Mouse (Mus musculus): ENCODE results near the gene Gpsm3. TPM values are rescaled to one million over a fixed set of nuclear protein-coding genes. Genes with fewer than 3 reads are reported as not detected.
A peak's percentile ranks its signal among the peaks of the same experiment; 100 is the strongest.

The Gpsm3 gene
- polyA plus RNA-seq, 1 experiment, result 4.2 TPM

- Histone ChIP-seq H3K4me1 (ENCODE audit: control insufficient read depth, insufficient read depth, low read length) (peaks cover 11% of the 10 kb centered on the region), H3K9ac (ENCODE audit: low read depth, poor library complexity, severe bottlenecking) (peak overlapping the region; percentile 80), H3K9me3 (replicated peaks; ENCODE audit: control insufficient read depth, insufficient read depth, low read length, poor library complexity, severe bottlenecking) (no peaks in the 10 kb centered on the region), H3K27me3 (ENCODE audit: control insufficient read depth, insufficient read depth, low read length, poor library complexity, severe bottlenecking) (no peaks in the 10 kb centered on the region), H3K4me3 (ENCODE audit: low read depth, low read length) (peak overlapping the region; percentile 97), H3K27ac (ENCODE audit: insufficient read depth, low read length) (no peak overlapping the region), H3K36me3 (ENCODE audit: control insufficient read depth, insufficient read depth, low read length, poor library complexity, severe bottlenecking) (no peaks in the 10 kb centered on the region)
- TF ChIP-seq CTCF (IDR thresholded peaks at IDR 0.05; ENCODE audit: low read depth, low read length) (no peak), EP300 (IDR thresholded peaks at IDR 0.05; ENCODE audit: insufficient read depth, low read depth, low read length) (no peak), POLR2A (IDR thresholded peaks at IDR 0.05; ENCODE audit: insufficient read depth, low read length) (peak; percentile 83)
Observed at GRCm38 (mm10) chr17:34587423-34587811, 2.2 kb upstream of the Gpsm3 start.

DNA sequence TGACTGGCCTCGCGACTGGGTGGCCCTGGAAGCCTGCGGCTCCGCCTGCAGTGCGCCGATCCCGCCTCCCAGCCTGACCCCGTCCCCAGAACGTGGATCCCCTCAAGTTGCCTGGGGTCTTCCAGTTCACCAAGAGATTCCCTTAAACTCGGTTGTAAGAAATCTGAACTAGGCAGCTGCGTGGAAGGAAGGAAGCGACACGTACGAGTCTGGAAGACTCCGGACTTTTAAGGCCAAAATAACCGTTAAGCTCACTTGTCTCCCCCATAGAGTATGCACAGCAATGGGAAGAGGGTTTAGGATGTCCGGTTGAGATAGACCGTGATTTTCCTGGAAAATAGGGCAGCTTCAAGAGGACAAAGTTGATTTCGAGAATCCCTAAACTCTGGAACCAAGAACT is 1.8 kb upstream of the Gpsm3 start:
- Histone ChIP-seq H3K27me3 (ENCODE audit: control insufficient read depth, insufficient read depth, low read length, poor library complexity, severe bottlenecking) (no peaks in the 10 kb centered on the region), H3K9me3 (replicated peaks; ENCODE audit: control insufficient read depth, insufficient read depth, low read length, poor library complexity, severe bottlenecking) (no peaks in the 10 kb centered on the region), H3K36me3 (ENCODE audit: control insufficient read depth, insufficient read depth, low read length, poor library complexity, severe bottlenecking) (no peaks in the 10 kb centered on the region), H3K4me1 (ENCODE audit: control insufficient read depth, insufficient read depth, low read length) (peaks cover 11% of the 10 kb centered on the region), H3K9ac (ENCODE audit: low read depth, poor library complexity, severe bottlenecking) (peak overlapping the region; percentile 80), H3K27ac (ENCODE audit: insufficient read depth, low read length) (no peak overlapping the region), H3K4me3 (ENCODE audit: low read depth, low read length) (peak overlapping the region; percentile 97)
- TF ChIP-seq POLR2A (IDR thresholded peaks at IDR 0.05; ENCODE audit: insufficient read depth, low read length), result no peak
- TF ChIP-seq CTCF (IDR thresholded peaks at IDR 0.05; ENCODE audit: low read depth, low read length), result no peak
- no peak for TF ChIP-seq EP300 (IDR thresholded peaks at IDR 0.05; ENCODE audit: insufficient read depth, low read depth, low read length)

DNA sequence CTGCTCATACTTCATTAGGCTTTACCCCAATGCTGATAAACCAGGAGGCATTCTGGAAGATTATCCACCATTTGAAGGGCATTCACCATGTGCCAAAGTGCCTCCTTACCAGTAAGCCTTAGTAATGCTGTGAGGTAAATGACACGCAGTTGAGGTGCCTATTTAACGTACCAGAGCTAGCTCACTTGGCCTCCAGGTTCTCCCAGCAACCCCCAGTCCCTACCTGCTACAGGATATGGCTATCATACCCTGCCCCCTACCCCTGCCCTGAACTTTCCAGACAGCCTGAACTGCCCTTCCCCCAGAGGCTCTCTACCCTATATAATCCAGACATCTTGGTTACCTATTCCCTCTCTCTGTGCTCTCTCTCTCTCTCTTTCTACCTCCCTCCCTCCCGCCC is 839 bp upstream of the Gpsm3 start:
- no peak overlapping the region for H3K27ac ChIP-seq (ENCODE audit: insufficient read depth, low read length)
- TF ChIP-seq POLR2A (IDR thresholded peaks at IDR 0.05; ENCODE audit: insufficient read depth, low read length) (no peak), CTCF (IDR thresholded peaks at IDR 0.05; ENCODE audit: low read depth, low read length) (no peak)
- no peaks in the 10 kb centered on the region for H3K9me3 ChIP-seq (replicated peaks; ENCODE audit: control insufficient read depth, insufficient read depth, low read length, poor library complexity, severe bottlenecking)
- no peaks in the 10 kb centered on the region for H3K36me3 ChIP-seq (ENCODE audit: control insufficient read depth, insufficient read depth, low read length, poor library complexity, severe bottlenecking)
- H3K4me3 ChIP-seq (ENCODE audit: low read depth, low read length), result no peak overlapping the region
- H3K9ac ChIP-seq (ENCODE audit: low read depth, poor library complexity, severe bottlenecking), result peak overlapping the region; percentile 43
- no peaks in the 10 kb centered on the region for H3K27me3 ChIP-seq (ENCODE audit: control insufficient read depth, insufficient read depth, low read length, poor library complexity, severe bottlenecking)
- H3K4me1 ChIP-seq (ENCODE audit: control insufficient read depth, insufficient read depth, low read length), result peaks cover 11% of the 10 kb centered on the region

GRCm38 (mm10) chr17:34589206-34589605 is 400 bp upstream of the Gpsm3 start:
- H3K9me3 ChIP-seq (replicated peaks; ENCODE audit: control insufficient read depth, insufficient read depth, low read length, poor library complexity, severe bottlenecking), result no peaks in the 10 kb centered on the region
- H3K36me3 ChIP-seq (ENCODE audit: control insufficient read depth, insufficient read depth, low read length, poor library complexity, severe bottlenecking), result no peaks in the 10 kb centered on the region
- peak overlapping the region; percentile 43 for H3K9ac ChIP-seq (ENCODE audit: low read depth, poor library complexity, severe bottlenecking)
- no peak overlapping the region for H3K27ac ChIP-seq (ENCODE audit: insufficient read depth, low read length)
- TF ChIP-seq CTCF (IDR thresholded peaks at IDR 0.05; ENCODE audit: low read depth, low read length) (no peak), POLR2A (IDR thresholded peaks at IDR 0.05; ENCODE audit: insufficient read depth, low read length) (no peak), EP300 (IDR thresholded peaks at IDR 0.05; ENCODE audit: insufficient read depth, low read depth, low read length) (no peak)
- H3K4me3 ChIP-seq (ENCODE audit: low read depth, low read length), result no peak overlapping the region
- H3K27me3 ChIP-seq (ENCODE audit: control insufficient read depth, insufficient read depth, low read length, poor library complexity, severe bottlenecking), result no peaks in the 10 kb centered on the region
- peaks cover 11% of the 10 kb centered on the region for H3K4me1 ChIP-seq (ENCODE audit: control insufficient read depth, insufficient read depth, low read length)

DNA sequence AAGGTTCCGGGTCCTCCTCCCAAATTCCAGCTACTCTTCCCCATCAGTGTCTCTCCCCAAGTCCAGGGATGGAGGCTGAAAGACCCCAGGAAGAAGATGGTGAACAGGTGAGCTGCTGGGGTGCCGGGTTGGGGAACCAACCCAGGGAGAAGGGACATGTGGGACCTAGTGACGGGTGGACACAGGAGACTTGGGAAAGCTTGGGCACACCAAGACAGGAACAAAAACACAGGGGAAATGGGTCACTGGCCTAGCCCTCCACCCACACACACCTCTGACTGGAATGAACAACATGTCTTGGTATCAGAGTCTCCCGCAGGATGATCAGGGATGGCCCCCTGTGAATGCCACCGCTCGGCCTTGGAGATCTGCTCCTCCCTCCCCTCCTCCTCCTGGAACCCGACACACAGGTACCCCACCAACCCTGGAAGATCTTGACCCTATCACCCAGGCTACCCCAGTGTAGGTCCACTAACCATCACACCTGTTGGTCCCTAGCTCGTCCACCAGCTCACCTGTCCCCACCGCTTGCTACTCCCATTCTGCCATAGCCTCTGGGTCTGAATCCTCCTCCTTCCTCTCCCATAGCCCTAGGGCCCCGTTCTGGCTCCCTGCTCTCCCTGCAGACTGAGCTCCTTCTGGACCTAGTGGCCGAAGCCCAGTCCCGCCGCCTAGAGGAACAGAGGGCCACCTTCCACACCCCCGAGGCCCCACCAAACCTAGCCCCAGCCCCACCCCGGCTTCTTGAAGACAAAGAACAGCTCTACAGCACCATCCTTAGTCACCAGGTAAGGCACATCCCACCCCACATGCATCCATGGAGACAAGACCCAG is 765 bp downstream of the Gpsm3 start:
- no peaks in the 10 kb centered on the region for H3K9me3 ChIP-seq (replicated peaks; ENCODE audit: control insufficient read depth, insufficient read depth, low read length, poor library complexity, severe bottlenecking)
- H3K9ac ChIP-seq (ENCODE audit: low read depth, poor library complexity, severe bottlenecking), result peak overlapping the region; percentile 98
- TF ChIP-seq CTCF (IDR thresholded peaks at IDR 0.05; ENCODE audit: low read depth, low read length) (no peak), EP300 (IDR thresholded peaks at IDR 0.05; ENCODE audit: insufficient read depth, low read depth, low read length) (no peak), POLR2A (IDR thresholded peaks at IDR 0.05; ENCODE audit: insufficient read depth, low read length) (no peak)
- H3K27me3 ChIP-seq (ENCODE audit: control insufficient read depth, insufficient read depth, low read length, poor library complexity, severe bottlenecking), result no peaks in the 10 kb centered on the region
- peak overlapping the region; percentile 75 for H3K27ac ChIP-seq (ENCODE audit: insufficient read depth, low read length)
- H3K36me3 ChIP-seq (ENCODE audit: control insufficient read depth, insufficient read depth, low read length, poor library complexity, severe bottlenecking), result 0 out of 2 replicates have a peak, but pooled peaks cover 6% of the 10 kb centered on the region
- H3K4me1 ChIP-seq (ENCODE audit: control insufficient read depth, insufficient read depth, low read length), result peaks cover 11% of the 10 kb centered on the region
- peak overlapping the region; percentile 73; the same call in 1 of the 2 replicates for H3K4me3 ChIP-seq (ENCODE audit: low read depth, low read length)

All from ES-Bruce4 (cell line).